Mouse (Mus musculus) megakaryocyte, embryonic 14.5 days (primary cell): ENCODE results near the gene Galnt17.

Experiments used
- FLI1 ChIP-seq: IDR thresholded peaks from 2 replicates; pipeline ENCODE4 v1.6.1; 2012; ENCODE audit warnings: low read length, inconsistent platforms, mixed read lengths
- GATA1 ChIP-seq: IDR thresholded peaks from 3 replicates; pipeline ENCODE4 v1.6.1; 2012; ENCODE audit warnings: mixed read lengths, low read length, inconsistent platforms, borderline replicate concordance

- TF ChIP-seq GATA1 (no peak), FLI1 (no peak)
Measured at GRCm38 (mm10) chr5:130854430-130854829, 453.9 kb downstream of the Galnt17 start.
